Mouse (Mus musculus) gastrocnemius, postnatal 36 days (tissue): ENCODE results near the gene Prtg. TPM values are rescaled to one million over a fixed set of nuclear protein-coding genes. Genes with fewer than 3 reads are reported as not detected.

Source experiments
- DNase-seq, 2 experiments: peaks; one replicate each; pipeline ENCODE4 v3.0.0; 2022
- intact Hi-C: fragments of 180-260 bp; cut with DNase I; formaldehyde crosslinking; loops from one replicate; pipeline ENCODE4 v1.15.1; 2025
- total RNA-seq, 2 experiments: library from RNA; stranded (reverse); gene quantifications; 2 replicates each; pipeline ENCODE4 v1.2.3; 2021

Gene Prtg
- total RNA-seq, 2 experiments from 2014 or later = 0.10 to 0.26 TPM

DNA sequence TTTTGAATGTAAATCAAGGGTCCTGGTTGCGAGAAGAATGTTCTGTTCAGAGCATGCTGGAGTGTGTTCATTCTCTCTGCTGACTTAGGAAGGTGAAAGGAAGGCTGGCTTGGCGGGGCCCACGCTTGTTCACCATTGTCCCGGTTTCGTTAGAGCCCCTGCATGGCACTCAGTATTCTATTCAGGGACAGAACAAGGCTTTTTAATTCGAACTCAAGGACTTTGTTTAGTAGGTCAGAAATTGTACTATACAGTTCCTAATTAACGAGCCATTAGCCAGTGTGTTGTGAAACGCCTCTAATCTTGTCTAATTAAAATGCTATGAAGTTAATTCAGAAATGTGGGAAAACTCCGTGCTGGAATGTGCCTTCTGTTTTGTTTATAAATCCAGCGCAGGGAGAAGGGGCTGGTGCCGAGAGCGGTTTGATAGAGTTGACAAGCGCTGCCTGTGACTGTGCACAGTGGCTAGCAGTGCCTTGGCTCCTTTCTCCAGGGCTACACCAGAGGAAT lies 47.1 kb downstream of the Prtg start:
- intact Hi-C loops = no loop called here

GRCm38 (mm10) chr9:72856721-72857120 lies 50.0 kb downstream of the Prtg start:
- DNase-seq = no peak
- intact Hi-C loops = no loop called here

More for the DNA sequence above, 47.1 kb downstream of the Prtg start:
- no peak for DNase-seq

DNA sequence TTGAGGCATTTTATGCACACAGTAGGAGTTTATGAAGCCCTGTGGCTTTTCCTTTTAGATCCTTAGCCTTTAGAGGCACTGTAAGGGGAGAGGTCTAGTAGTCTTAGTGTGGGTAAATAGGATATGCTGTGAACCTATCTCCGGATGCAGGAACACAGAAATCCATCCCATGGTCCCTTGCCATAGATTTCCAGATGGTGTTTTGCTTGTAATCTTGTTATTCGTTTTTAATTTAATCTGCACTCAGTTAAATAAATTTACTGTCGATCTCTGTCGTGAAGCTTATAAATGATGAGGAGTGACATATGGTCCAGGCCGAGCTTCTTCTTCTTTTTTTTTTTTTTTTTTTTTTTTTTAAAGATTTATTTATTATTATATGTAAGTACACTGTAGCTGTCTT lies 54.1 kb downstream of the Prtg start:
- intact Hi-C loops = no loop called here
- no peak for DNase-seq

DNA sequence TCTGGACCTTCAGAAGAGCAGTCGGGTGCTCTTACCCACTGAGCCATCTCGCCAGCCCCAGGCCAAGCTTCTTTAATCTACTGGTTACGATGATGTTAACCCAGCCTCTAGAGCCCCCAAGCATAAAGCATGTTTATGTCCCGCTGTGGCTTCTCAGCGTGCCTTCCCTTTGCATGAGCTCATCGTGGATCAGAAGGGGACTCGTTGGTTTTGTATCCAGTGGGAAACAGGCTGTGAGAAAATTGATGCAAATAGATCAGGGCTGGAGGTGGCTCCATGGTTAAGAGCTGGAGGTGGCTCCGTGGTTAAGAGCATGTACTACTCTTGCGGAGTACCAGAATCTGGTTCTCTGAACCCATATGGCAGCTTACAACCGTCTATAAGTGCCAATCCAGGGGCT lies 54.6 kb downstream of the Prtg start:
- intact Hi-C loops = no loop called here

DNA sequence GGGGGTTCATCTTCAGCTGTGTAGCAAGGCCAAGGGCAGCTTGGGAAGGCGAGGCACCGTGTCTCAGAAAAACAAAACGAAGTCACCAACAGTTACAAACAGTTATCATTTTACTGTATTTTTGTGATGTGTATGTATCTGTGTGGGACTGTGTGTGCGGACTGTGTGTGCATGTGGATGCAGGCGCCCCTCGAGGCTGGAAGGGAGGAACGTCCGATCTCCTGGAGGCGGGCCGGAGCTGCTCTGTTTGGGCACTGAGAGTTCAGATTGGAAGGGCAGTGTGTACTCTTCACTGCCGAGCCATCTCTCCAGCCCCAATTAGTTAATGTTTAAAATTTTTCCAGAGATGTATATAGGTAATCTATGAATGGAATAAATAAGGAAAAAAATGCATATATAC lies 55.5 kb downstream of the Prtg start:
- intact Hi-C loops = no loop called here
- DNase-seq = no peak

More for the DNA sequence above, 54.6 kb downstream of the Prtg start:
- no peak for DNase-seq

- intact Hi-C loops = no loop called here
- no peak for DNase-seq
Observed at GRCm38 (mm10) chr9:72862955-72863354, 56.3 kb downstream of the Prtg start.

GRCm38 (mm10) chr9:72863773-72864172 lies 57.1 kb downstream of the Prtg start:
- no peak for DNase-seq
- intact Hi-C loops = no loop called here

DNA sequence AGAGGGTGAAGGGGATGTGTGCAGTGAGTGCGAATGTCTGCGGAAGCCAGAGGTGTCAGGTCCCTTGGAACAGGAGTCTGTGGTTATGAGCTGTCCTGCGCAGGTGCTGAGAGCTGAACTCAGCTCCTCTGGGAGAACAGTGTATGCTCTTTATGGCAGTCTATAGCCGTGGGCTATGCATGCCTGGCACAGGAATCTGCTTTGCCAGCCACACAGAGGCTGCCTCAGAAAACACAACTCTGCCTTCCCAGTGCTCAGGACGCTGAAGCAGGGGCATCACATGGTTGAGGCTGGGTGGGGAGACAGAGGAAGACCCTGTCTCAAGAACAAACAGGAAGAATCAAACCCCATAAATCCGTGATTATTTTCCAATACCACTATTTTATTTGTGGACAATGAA lies 60.8 kb downstream of the Prtg start:
- intact Hi-C loops = no loop called here
- no peak for DNase-seq

DNA sequence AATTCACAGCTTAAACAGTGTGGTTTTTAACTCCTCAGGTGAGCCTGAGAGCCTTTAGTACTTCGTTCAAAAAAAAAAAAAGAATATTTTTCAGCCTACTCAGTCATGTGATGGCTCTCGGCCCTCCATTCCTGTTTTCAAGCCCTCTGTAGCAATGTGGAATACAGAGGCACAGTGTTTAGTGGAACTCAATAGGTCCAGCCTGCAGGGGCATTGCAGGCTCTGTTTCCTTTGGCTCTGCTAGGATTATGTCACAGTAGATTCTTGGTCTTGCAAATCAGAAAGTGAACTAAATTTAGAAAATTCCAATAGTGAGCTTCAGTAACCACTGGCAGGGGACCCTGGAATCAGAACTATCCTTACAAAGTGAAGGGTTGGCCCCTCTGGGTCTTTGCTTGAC lies 62.1 kb downstream of the Prtg start:
- intact Hi-C loops = no loop called here
- DNase-seq = no peak

DNA sequence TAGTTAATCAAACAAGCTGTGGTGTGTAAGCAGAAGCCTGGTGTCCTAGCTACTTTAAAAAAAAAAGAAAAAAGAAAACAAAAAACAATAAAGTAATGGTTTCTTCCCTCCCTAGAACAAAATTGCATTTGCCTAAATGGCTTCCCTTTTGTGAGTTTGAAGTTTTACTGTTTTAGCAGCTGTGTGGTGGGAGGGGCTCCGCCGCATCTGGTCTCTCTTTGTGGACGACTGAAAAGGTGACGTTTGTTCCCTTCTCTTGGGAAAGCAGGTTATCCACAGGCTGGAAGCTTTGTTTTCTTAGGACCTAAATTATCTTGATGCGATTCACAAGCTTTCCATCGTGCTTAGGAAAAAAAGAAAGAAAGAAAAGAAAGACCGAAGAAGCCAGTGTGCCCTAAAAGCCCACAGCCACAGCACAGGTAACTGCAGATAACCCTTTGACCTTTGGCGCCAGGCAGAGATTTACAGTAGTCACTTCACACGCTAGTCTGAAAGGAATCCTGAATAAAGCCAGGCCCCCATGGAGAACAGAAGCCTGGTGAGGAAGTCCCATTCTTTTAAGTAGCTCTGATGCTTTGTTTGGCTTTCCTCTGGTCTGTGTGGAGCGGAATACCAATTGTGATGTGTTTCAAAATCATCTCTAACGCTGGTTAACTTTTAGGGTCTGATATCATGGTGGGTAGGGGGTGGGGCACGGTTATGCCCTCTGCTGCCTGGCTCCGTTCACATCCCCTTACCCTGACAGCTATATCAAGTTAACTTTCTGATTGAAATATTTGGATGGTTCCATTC lies 65.0 kb downstream of the Prtg start:
- DNase-seq = no peak

DNA sequence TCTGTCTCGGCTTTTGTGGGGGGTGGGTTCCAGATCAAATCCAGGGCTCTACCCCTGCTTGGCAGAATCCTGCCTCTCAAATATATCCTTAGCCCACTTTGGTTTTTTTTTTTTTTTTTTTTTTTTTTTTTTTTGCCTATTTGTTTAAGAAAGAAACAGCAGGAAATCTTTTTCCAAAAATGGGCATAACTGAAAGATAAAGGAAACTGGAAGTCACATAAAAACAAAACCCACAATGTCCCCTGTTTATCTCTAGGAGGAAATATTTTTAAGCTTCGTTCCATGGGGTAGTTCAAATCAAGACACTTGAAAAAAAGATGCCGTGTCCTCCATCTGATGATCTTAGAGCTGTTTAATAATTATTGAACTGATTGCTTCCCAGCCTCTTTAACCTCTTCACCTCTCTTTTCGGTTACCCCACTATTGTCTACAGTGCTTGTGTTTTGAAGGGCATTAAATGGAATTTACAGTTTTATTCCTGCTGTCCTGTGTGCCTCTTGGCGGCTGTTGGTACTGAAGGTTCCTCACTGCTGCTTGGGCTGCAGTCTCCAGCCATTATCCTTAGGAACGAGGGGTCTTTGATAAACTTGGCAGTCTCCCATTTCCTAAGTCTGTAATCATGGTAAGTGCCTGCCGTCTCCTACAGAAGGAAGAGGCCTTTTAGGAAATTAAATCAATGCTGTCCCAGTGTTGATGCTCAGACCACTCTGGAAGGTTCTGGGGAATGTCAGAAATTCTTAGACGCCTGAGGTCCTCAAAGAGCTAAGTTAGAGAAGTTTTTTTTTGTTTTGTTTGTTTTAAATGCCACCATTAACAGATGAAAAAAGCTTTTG lies 65.8 kb downstream of the Prtg start:
- no peak for DNase-seq
- intact Hi-C loops = no loop called here

More for the DNA sequence above, 65.0 kb downstream of the Prtg start:
- intact Hi-C loops = no loop called here

DNA sequence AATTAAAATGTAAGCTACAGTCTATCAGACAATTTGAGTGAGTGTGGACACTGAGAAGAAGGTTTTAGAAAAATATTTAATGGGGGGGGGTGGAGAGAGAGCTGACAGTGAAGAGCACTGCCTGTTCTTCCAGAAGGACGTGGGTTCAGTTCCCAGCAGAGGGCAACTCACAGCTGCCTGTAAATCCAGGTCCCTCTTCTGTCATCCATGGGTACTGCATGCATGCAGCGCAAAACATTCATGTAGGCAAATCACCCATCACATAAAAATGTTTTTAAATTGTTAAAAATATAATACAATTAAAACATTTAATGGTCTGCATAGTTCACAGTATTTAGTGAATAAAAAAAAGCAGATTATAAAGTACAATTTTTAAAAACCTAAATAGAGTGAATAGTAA lies 69.2 kb downstream of the Prtg start:
- DNase-seq = no peak

GRCm38 (mm10) chr9:72877905-72878304 lies 71.2 kb downstream of the Prtg start:
- DNase-seq = no peak
- intact Hi-C loops = no loop called here

More for the DNA sequence above, 69.2 kb downstream of the Prtg start:
- intact Hi-C loops = no loop called here

GRCm38 (mm10) chr9:72878656-72879055 lies 72.0 kb downstream of the Prtg start:
- intact Hi-C loops = no loop called here
- DNase-seq = no peak

DNA sequence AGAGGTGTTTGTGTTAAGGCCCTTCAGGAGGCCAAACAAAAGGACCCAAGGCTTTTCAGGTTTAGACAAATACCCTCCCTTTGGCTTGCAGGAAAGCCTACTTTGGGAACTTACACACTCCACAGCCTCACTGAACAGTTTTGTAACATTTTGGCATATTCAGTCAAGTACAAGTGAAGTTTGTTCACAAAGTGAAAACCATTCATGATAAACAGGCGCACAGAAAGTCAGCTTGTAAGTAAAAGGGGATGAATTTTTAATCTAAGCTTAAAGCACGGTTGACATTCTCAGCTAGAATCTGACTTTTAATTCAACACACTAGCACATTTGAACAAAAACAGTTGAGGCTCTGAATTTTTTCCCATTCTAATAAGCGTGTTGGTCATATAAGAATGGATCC lies 72.9 kb downstream of the Prtg start:
- intact Hi-C loops = no loop called here

DNA sequence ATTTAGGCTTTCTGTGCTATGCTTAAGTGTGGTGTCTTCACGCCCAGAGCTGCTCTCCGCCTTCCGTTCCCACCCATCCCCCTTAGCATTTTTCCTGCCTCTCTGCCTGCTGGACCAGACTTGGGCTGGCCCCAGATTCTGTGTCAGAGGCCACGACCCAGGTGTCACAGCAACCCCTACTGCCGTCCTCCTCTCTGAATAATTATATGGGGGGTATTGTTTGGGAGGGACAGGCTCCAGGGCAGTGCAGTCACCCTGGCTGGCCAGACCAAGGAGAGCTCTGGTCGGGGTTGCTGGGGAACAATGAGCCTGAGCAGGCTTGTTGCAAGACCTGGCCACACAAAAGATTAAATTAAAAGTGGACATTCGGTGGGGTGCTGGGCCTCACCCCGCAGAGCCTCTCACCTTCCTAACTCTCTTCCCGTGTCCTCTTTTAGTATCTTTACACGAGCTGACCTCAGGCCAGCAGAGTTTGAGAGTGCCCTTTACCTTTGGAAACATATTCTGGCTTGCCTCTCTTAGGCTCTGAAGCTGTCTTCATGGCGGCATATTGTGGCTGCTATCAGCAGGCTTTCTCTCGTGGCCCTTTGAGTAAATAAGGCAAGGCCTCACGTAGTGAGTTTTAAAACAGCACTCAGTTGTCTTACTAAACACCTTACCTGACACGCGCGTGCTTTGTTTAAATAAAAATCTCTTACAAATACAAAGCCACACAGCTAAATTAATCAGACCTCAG lies 73.7 kb downstream of the Prtg start:
- DNase-seq = no peak
- intact Hi-C loops = loop anchor here (5.0 kb wide), 1 partner anchor 423 kb away; no protein-coding TSS in a partner anchor

More for the DNA sequence above, 72.9 kb downstream of the Prtg start:
- no peak for DNase-seq

GRCm38 (mm10) chr9:72881026-72881768 lies 74.5 kb downstream of the Prtg start:
- intact Hi-C loops = loop anchor here (5.0 kb wide), 1 partner anchor 424 kb away; no protein-coding TSS in a partner anchor
- peak in 1 of 2 experiments; percentile 17 for DNase-seq

- no peak for DNase-seq
- intact Hi-C loops = loop anchor here (1.0 to 5.0 kb wide), 2 partner anchors 118 to 427 kb away; no protein-coding TSS in a partner anchor
Observed at GRCm38 (mm10) chr9:72883940-72884339, 77.3 kb downstream of the Prtg start.

DNA sequence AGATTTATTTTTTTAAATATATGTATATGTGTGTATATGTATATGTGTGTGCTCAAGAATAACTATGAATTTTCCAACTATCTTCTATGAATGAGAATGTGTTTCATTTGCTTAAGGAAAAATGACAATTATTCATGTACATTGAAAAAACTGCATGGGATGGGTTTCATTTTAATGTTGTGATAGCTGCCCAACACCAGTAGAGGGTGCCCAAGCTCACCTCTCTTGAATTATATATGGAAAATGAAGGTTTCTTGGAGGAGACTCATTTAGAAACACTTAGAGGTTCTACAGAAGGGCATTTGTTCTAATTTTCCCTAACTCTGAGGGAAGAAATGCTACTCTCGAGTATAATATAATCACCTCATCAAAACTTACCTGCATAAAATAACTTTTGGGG lies 83.1 kb downstream of the Prtg start:
- intact Hi-C loops = loop anchor here (5.0 kb wide), 2 partner anchors 63 to 198 kb away; no protein-coding TSS in a partner anchor
- no peak for DNase-seq
